Mouse (Mus musculus) midbrain, postnatal 0 days (tissue): ENCODE data around the gene Nlrp6. TPM values are rescaled to one million over a fixed set of nuclear protein-coding genes. Genes with fewer than 3 reads are reported as not detected.
"Not testable (repeated sequence)": the region's sequence is repeated elsewhere in the genome, so short reads cannot be mapped to it uniquely, and the experiment has no call there.

ENCODE experiments used
- ATAC-seq: fragments of 200-750 bp; cut with Nextera tagmentation; 2 replicates; pipeline ENCODE4 v1.8.0; 2017; ENCODE audit warnings: moderate number of reproducible peaks, mild to moderate bottlenecking, moderate TSS enrichment, moderate library complexity; ENCODE audit not compliant: low FRiP score
- DNase-seq: peaks from one replicate; pipeline ENCODE4 v3.0.0-alpha.2; 2015; ENCODE audit warnings: low spot score
- H3K27ac ChIP-seq: fragments of 300-500 bp; sonication (generic); 2 replicates; pipeline ENCODE4 v1.5.1; 2014; ENCODE audit warnings: low read depth, mild to moderate bottlenecking, low read length, mixed read lengths
- H3K27me3 ChIP-seq: fragments of 300-500 bp; sonication (generic); 2 replicates; pipeline ENCODE4 v1.6.1; 2014; ENCODE audit warnings: low read length, control low read depth, mixed read lengths; ENCODE audit not compliant: insufficient read depth
- H3K36me3 ChIP-seq: fragments of 300-500 bp; sonication (generic); 2 replicates; pipeline ENCODE4 v1.6.1; 2014; ENCODE audit warnings: low read length, control low read depth, mixed read lengths; ENCODE audit not compliant: insufficient read depth
- H3K4me1 ChIP-seq: fragments of 300-500 bp; sonication (generic); 2 replicates; pipeline ENCODE4 v1.6.1; 2014; ENCODE audit warnings: mild to moderate bottlenecking, control low read depth, antibody characterized with exemption, low read length, mixed read lengths; ENCODE audit not compliant: insufficient read depth
- H3K4me2 ChIP-seq: fragments of 300-500 bp; sonication (generic); 2 replicates; pipeline ENCODE4 v1.6.1; 2014; ENCODE audit warnings: low read depth, mild to moderate bottlenecking, low read length, mixed read lengths; ENCODE audit not compliant: poor library complexity, severe bottlenecking
- H3K4me3 ChIP-seq: fragments of 300-500 bp; sonication (generic); 2 replicates; pipeline ENCODE4 v1.5.1; 2014; ENCODE audit warnings: low read depth, mild to moderate bottlenecking, low read length, moderate library complexity
- H3K9ac ChIP-seq: fragments of 300-500 bp; sonication (generic); replicated peaks from 2 replicates; pipeline ENCODE4 v1.6.1; 2014; ENCODE audit warnings: mild to moderate bottlenecking, low read length, moderate library complexity, mixed read lengths; ENCODE audit not compliant: poor library complexity, severe bottlenecking
- H3K9me3 ChIP-seq: fragments of 300-500 bp; sonication (generic); 2 replicates; pipeline ENCODE4 v1.6.1; 2016; ENCODE audit warnings: low read length, control low read depth
- CTCF ChIP-seq: IDR thresholded peaks from 2 replicates; pipeline ENCODE4 v1.5.1; 2016; ENCODE audit warnings: antibody characterized with exemption, mild to moderate bottlenecking
- WGBS: fragments of 180-500 bp; shearing (Covaris S2); extraction: QIAGEN DNeasy Blood & Tissue Kit; methylation state at CpG from one replicate; pipeline ENCODE4 v1.1.7; 2014; 5-methylcytosine and 5-hydroxymethylcytosine counted together
- polyA plus RNA-seq: library from polyadenylated mRNA; unstranded; fragments of >200 nt; fragmentation: Nextera tagmentation; extraction: Ambion mirVana; gene quantifications from 2 replicates; pipeline ENCODE4 v1.2.1, GENCODE M21; 2015
- total RNA-seq: library from RNA; depleted of rRNA; stranded (reverse); fragments of >200 nt; gene quantifications from 2 replicates; pipeline ENCODE4 v1.2.3, GENCODE M21; 2014

The Nlrp6 gene
- total and polyA plus RNA-seq, 2 experiments from 2014 or later: 0.82 to 0.99 TPM

GRCm38 (mm10) chr7:140959181-140959901 lies 38.6 kb downstream of the Nlrp6 start:
- TF ChIP-seq CTCF: peak; percentile 64
- Histone ChIP-seq H3K9ac (no peak overlapping the region), H3K27ac (no peak overlapping the region), H3K27me3 (no peaks in the 10 kb centered on the region), H3K4me3 (no peak overlapping the region), H3K4me2 (no peak overlapping the region), H3K4me1 (no peaks in the 10 kb centered on the region), H3K9me3 (no peaks in the 10 kb centered on the region), H3K36me3 (no peaks in the 10 kb centered on the region)
- DNase-seq (peak; percentile 51), ATAC-seq (no peak)
- 7% methylated on average over 9 of the region's 9 CpGs for WGBS

GRCm38 (mm10) chr7:140960026-140960425 lies 39.3 kb downstream of the Nlrp6 start:
- H3K9ac ChIP-seq: no peak overlapping the region
- WGBS: 71% methylated on average over 5 of the region's 5 CpGs
- no peak for TF ChIP-seq CTCF
- no peak overlapping the region for H3K4me2 ChIP-seq
- H3K4me3 ChIP-seq: no peak overlapping the region
- DNase-seq: no peak
- H3K4me1 ChIP-seq: no peaks in the 10 kb centered on the region
- H3K27me3 ChIP-seq: no peaks in the 10 kb centered on the region
- ATAC-seq: no peak
- no peak overlapping the region for H3K27ac ChIP-seq
- no peaks in the 10 kb centered on the region for H3K9me3 ChIP-seq
- no peaks in the 10 kb centered on the region for H3K36me3 ChIP-seq

- H3K27me3 ChIP-seq: no peaks in the 10 kb centered on the region
- no peak overlapping the region for H3K4me3 ChIP-seq
- TF ChIP-seq CTCF: no peak
- H3K4me2 ChIP-seq: no peak overlapping the region
- WGBS: 54% methylated on average over 2 of the region's 2 CpGs
- no peaks in the 10 kb centered on the region for H3K9me3 ChIP-seq
- no peak overlapping the region for H3K9ac ChIP-seq
- no peak for ATAC-seq
- H3K36me3 ChIP-seq: no peaks in the 10 kb centered on the region
- DNase-seq: no peak
- H3K27ac ChIP-seq: no peak overlapping the region
- H3K4me1 ChIP-seq: no peaks in the 10 kb centered on the region
Observed at GRCm38 (mm10) chr7:140961416-140961815, 40.7 kb downstream of the Nlrp6 start.

GRCm38 (mm10) chr7:140962733-140963132 lies 42.0 kb downstream of the Nlrp6 start:
- no peak overlapping the region for H3K9ac ChIP-seq
- H3K27ac ChIP-seq: no peak overlapping the region
- no peak overlapping the region for H3K4me3 ChIP-seq
- no peak for TF ChIP-seq CTCF
- WGBS: 82% methylated on average over 2 of the region's 2 CpGs
- no peak for DNase-seq
- ATAC-seq: no peak
- no peaks in the 10 kb centered on the region for H3K4me1 ChIP-seq
- H3K36me3 ChIP-seq: no peaks in the 10 kb centered on the region
- H3K9me3 ChIP-seq: no peaks in the 10 kb centered on the region
- H3K27me3 ChIP-seq: no peaks in the 10 kb centered on the region
- no peak overlapping the region for H3K4me2 ChIP-seq

GRCm38 (mm10) chr7:140966921-140967320 lies 46.2 kb downstream of the Nlrp6 start, which contains the start of gene Ifitm1:
Gene Ifitm1 (plus strand): TSS chr7:140967221.
- H3K4me2 ChIP-seq: no peak within 1 kb of the TSS
- TF ChIP-seq CTCF: no peak
- WGBS: 87% methylated on average over 4 of the region's 4 CpGs
- H3K9me3 ChIP-seq: no peaks in the 10 kb centered on the region
- H3K27ac ChIP-seq: no peak within 1 kb of the TSS
- DNase-seq (no peak), ATAC-seq (no peak)
- no peaks in the 10 kb centered on the region for H3K36me3 ChIP-seq
- no peak within 1 kb of the TSS for H3K4me3 ChIP-seq
- H3K9ac ChIP-seq: no peak within 1 kb of the TSS
- no peaks in the 10 kb centered on the region for H3K4me1 ChIP-seq
- H3K27me3 ChIP-seq: no peaks in the 10 kb centered on the region

- H3K27ac ChIP-seq: no peak overlapping the region
- DNase-seq: no peak
- H3K27me3 ChIP-seq: no peaks in the 10 kb centered on the region
Observed at GRCm38 (mm10) chr7:140967862-140968591, 47.3 kb downstream of the Nlrp6 start.

GRCm38 (mm10) chr7:140968710-140969109 lies 48.0 kb downstream of the Nlrp6 start:
- not testable (repeated sequence) for DNase-seq

More at GRCm38 (mm10) chr7:140967862-140968591, 47.3 kb downstream of the Nlrp6 start:
- H3K9me3 ChIP-seq: no peaks in the 10 kb centered on the region
- ATAC-seq: no peak
- 14% methylated on average over 14 of the region's 14 CpGs for WGBS
- H3K4me2 ChIP-seq: no peak overlapping the region
- H3K4me1 ChIP-seq: no peaks in the 10 kb centered on the region
- no peaks in the 10 kb centered on the region for H3K36me3 ChIP-seq
- no peak overlapping the region for H3K4me3 ChIP-seq
- TF ChIP-seq CTCF: no peak
- H3K9ac ChIP-seq: no peak overlapping the region

More at GRCm38 (mm10) chr7:140968710-140969109, 48.0 kb downstream of the Nlrp6 start:
- not testable (repeated sequence) for H3K9ac ChIP-seq, H3K4me3 ChIP-seq, H3K4me1 ChIP-seq, H3K36me3 ChIP-seq, H3K27me3 ChIP-seq, H3K4me2 ChIP-seq, H3K9me3 ChIP-seq, H3K27ac ChIP-seq, ATAC-seq
- 19% methylated on average over 3 of the region's 3 CpGs for WGBS
